Mouse (Mus musculus): ENCODE data around the gene Cyp2a5. TPM values are rescaled to one million over a fixed set of nuclear protein-coding genes. Genes with fewer than 3 reads are reported as not detected.
"Not testable (repeated sequence)": the region's sequence is repeated elsewhere in the genome, so short reads cannot be mapped to it uniquely, and the experiment has no call there.

Cyp2a5 gene
- not detected for total RNA-seq (2021)
- long read RNA-seq, experiment 1, result 0 reads
- long read RNA-seq, experiment 2, result 0 reads

DNA sequence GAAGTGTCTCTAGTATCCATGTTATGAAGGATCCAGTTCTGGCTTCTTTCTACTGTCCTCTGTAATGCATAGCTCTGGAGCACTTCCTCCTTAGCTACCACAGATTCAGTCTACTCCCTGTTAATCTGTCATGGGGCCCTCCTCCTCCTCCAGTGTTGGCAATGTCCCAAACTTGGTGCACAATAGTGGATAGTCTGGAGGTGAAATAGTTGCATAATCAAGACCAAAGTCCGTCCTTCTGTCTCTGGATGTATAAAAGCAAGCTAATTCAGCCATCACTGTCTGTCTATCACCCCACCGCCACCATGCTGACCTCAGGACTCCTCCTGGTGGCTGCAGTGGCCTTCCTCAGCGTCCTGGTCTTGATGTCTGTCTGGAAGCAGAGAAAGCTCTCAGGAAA lies at the start of gene Cyp2a5:
Gene Cyp2a5, plus strand, starts transcription at position 247 of the 400 bp plus-strand sequence.
- intact Hi-C loops (cut with DNase I; ENCODE audit: low total_unique reads); DNase-seq: not testable (repeated sequence)

DNA sequence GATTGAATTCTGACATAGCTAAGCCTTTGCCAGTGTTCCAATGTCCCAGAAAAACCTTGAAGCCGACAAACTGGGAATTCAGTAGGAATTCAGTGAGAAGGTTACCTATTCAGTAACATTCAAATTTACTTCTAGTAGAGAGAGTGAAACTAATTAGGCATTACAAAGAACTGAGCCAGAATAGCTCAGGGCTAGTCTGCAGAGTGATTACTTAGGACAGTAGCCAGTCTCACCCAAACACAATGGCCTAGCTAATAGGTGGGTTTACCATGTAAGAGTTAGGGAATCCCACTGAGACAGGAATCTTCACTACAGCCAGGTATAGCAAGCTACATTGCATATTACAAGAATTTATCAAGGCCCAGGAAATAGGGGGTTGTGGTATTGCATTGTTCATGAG lies 49.1 kb upstream of the Cyp2a5 start:
- DNase-seq; intact Hi-C loops (cut with DNase I; ENCODE audit: low total_unique reads): not testable (repeated sequence)

GRCm38 (mm10) chr7:26789984-26790383 lies 45.1 kb upstream of the Cyp2a5 start:
- DNase-seq, result no peak
- intact Hi-C loops (cut with DNase I; ENCODE audit: low total_unique reads), result no loop called here

GRCm38 (mm10) chr7:26800104-26800503 lies 35.0 kb upstream of the Cyp2a5 start:
- intact Hi-C loops (cut with DNase I; ENCODE audit: low total_unique reads), result no loop called here
- no peak for DNase-seq

DNA sequence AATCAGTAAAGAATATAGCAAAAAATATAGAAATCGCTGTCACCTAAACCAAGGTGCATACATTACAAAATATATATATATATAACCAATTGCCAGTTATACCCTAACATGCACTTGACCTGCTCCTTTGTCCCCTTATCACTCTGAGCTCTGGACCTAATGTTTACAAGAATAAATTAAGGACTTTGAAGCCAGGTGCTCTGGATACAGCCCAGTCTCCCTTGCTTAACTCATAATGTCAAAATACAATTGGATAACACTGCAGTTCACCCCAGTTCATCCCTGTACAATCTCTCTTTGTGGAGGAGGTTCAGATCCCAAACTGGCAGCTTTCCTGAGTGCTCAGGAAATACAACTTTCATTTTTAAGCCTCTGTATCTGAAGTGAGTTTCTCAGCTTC lies 34.1 kb upstream of the Cyp2a5 start:
- no peak for DNase-seq
- intact Hi-C loops (cut with DNase I; ENCODE audit: low total_unique reads), result no loop called here

GRCm38 (mm10) chr7:26808592-26808991 lies 26.5 kb upstream of the Cyp2a5 start, which contains the start of gene Cyp2g1:
Gene Cyp2g1 (plus strand): TSS chr7:26808892.
- no peak for DNase-seq
- intact Hi-C loops (cut with DNase I; ENCODE audit: low total_unique reads), result no loop called here

DNA sequence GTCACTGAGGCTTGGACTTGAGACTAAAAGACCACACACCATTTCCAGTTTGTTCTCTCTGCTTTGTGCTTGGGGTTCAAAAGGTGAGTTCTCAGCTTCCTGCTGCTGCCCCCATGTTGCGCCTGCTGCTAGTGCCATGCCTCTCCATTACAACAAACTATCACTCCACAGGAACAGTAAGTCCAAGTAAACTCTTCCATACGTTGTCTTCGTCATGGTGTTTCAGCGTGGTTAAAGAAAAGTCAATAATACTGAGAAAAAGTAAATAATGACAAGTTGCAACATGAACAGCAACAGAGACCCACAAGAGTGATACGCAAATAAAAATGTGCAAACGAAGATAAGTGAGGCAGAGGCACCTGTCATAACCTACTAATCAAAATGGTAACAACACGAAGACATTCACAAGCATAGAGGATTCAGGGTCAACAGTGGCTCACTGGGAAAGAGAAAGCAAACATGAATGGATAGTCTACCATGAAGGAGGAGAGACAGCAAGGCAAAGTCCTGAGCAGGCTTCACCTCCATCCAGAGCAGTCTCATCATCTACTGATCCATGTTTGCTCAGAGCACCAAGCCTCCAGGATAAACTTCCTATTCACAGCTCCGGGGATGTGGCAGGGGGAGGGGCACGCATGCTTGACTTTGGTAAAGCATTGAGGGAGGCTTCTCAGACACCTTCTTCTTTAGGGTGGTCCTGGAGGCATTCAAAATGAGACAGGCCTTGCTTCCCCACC lies 3.4 kb upstream of the Cyp2a5 start:
- intact Hi-C loops (cut with DNase I; ENCODE audit: low total_unique reads); DNase-seq: not testable (repeated sequence)

- DNase-seq; intact Hi-C loops (cut with DNase I; ENCODE audit: low total_unique reads): not testable (repeated sequence)
Measured at GRCm38 (mm10) chr7:26832668-26833067, 2.4 kb upstream of the Cyp2a5 start.

GRCm38 (mm10) chr7:26843400-26843799 lies 8.3 kb downstream of the Cyp2a5 start:
- DNase-seq; intact Hi-C loops (cut with DNase I; ENCODE audit: low total_unique reads): not testable (repeated sequence)

DNA sequence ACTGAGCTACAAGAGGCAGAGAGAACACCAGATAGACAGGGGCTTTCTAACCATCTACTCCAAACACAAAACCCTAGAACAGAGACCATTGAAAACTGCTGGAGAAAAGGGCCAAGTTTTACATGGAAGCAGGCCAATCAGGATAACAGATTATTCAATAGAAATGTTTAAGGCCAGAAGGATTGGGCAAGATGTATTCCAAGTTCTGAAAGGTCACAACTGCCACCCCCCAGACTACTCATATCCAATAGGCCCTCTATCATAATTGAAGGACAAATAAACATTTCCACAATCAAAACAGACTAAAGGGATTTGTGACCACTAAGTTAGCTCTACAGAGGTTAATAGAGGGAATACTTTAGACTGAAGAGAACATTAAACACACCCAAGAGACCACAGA lies 15.0 kb downstream of the Cyp2a5 start:
- DNase-seq; intact Hi-C loops (cut with DNase I; ENCODE audit: low total_unique reads): not testable (repeated sequence)

DNA sequence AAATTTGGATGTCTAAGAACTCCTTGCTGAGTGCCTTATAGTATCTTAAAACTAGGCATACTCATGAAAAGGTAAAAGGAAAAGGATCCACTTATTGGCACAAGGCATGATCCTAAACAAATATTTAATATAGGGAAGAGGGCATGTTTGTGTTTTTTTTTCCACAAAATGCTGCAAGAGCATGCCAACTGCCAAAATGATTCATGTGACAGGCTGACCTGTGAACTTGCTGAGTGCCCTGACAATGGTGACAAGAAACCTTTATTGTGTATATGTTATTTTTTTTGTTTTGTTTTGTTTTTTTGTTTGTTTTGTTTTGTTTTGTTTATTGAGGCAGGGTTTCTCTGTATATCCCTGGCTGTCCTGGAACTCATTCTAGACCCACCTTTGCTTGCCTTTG lies 43.5 kb downstream of the Cyp2a5 start:
- DNase-seq; intact Hi-C loops (cut with DNase I; ENCODE audit: low total_unique reads): not testable (repeated sequence)

- intact Hi-C loops (cut with DNase I; ENCODE audit: low total_unique reads); DNase-seq: not testable (repeated sequence)
Measured at GRCm38 (mm10) chr7:26880600-26880999, 45.5 kb downstream of the Cyp2a5 start.

Other genes with a start within 250 kb of the Cyp2a5 start
- not detected for gene Vmn1r185, start 216.8 kb upstream of the Cyp2a5 start, total RNA-seq (2021)
- gene Cyp2b23, start 148.9 kb upstream of the Cyp2a5 start, total RNA-seq (2021), result not detected
- not detected for gene Cyp2b19, start 78.2 kb upstream of the Cyp2a5 start, total RNA-seq (2021)
- gene Cyp2g1, start 26.4 kb upstream of the Cyp2a5 start, total RNA-seq (2021), result not detected
- gene Cyp2a22, start 104.1 kb downstream of the Cyp2a5 start, total RNA-seq (2021), result not detected
- not detected for gene Cyp2a12, start 193.8 kb downstream of the Cyp2a5 start, total RNA-seq (2021)